Mouse (Mus musculus) MEL (cell line): ENCODE data around the gene Sept3. TPM values are rescaled to one million over a fixed set of nuclear protein-coding genes. Genes with fewer than 3 reads are reported as not detected.

ENCODE experiments used
- DNase-seq: peaks from one replicate; pipeline ENCODE4 v3.0.0; 2011; ENCODE audit warnings: low read depth, low spot score
- H3K27ac ChIP-seq: 2 replicates; pipeline ENCODE4 v1.5.1; 2012; ENCODE audit warnings: low read depth, mild to moderate bottlenecking, control low read depth, low read length, moderate library complexity; ENCODE audit not compliant: control insufficient read depth
- H3K27me3 ChIP-seq, 2 experiments: fragments of 150-350 bp in 1 of 2; sonication (generic) in 1 of 2; 2 replicates each; pipeline ENCODE4 v1.6.1; 2012; ENCODE audit warnings: low read length in 2 of 2, mild to moderate bottlenecking in 2 of 2, improper control_type of control experiment in 1 of 2, moderate library complexity in 1 of 2; ENCODE audit not compliant: insufficient read depth in 2 of 2, control insufficient read depth in 1 of 2
- H3K36me3 ChIP-seq, 2 experiments: 2 replicates each; pipeline ENCODE4 v1.6.1; 2012 to 2014; ENCODE audit warnings: low read length in 2 of 2, improper control_type of control experiment in 1 of 2, inconsistent platforms in 1 of 2, mild to moderate bottlenecking in 1 of 2; ENCODE audit not compliant: insufficient read depth in 2 of 2, control insufficient read depth in 1 of 2
- H3K4me1 ChIP-seq, 2 experiments: fragments of 150-350 bp in 1 of 2; sonication (generic) in 1 of 2; 2 replicates each; pipeline ENCODE4 v1.6.1; 2012; ENCODE audit warnings: low read length in 2 of 2, improper control_type of control experiment in 1 of 2, mild to moderate bottlenecking in 1 of 2; ENCODE audit not compliant: insufficient read depth in 2 of 2, control insufficient read depth in 1 of 2
- H3K4me3 ChIP-seq, 2 experiments: fragments of 150-350 bp in 1 of 2; sonication (generic) in 1 of 2; 2 replicates each; pipeline ENCODE4 v1.5.1; 2012; ENCODE audit warnings: low read depth in 2 of 2, low read length in 2 of 2, mild to moderate bottlenecking in 2 of 2, moderate library complexity in 2 of 2, control low read depth in 1 of 2, improper control_type of control experiment in 1 of 2; ENCODE audit not compliant: control insufficient read depth in 1 of 2, insufficient read depth in 1 of 2
- H3K79me2 ChIP-seq: 2 replicates; pipeline ENCODE4 v1.6.1; 2012; ENCODE audit warnings: mild to moderate bottlenecking, low read length, moderate library complexity; ENCODE audit not compliant: control insufficient read depth, poor library complexity, insufficient read depth
- H3K9ac ChIP-seq: 2 replicates; pipeline ENCODE4 v1.6.1; 2012; ENCODE audit warnings: low read depth, mild to moderate bottlenecking, control low read depth, low read length, moderate library complexity; ENCODE audit not compliant: control insufficient read depth, poor library complexity, severe bottlenecking
- H3K9me3 ChIP-seq: fragments of 150-350 bp; sonication (generic); replicated peaks from 2 replicates; pipeline ENCODE4 v1.6.1; 2012; ENCODE audit warnings: mild to moderate bottlenecking, low read length, improper control_type of control experiment, moderate library complexity; ENCODE audit not compliant: insufficient read depth
- CHD1 ChIP-seq: IDR thresholded peaks from 2 replicates; pipeline ENCODE4 v1.6.1; 2012; ENCODE audit warnings: low read depth, mild to moderate bottlenecking, inconsistent platforms, low read length, improper control_type of control experiment
- CHD2 ChIP-seq: IDR thresholded peaks from 2 replicates; pipeline ENCODE4 v1.6.1; 2011; ENCODE audit warnings: low read length, improper control_type of control experiment
- CTCF ChIP-seq, 3 experiments: IDR thresholded peaks in 2 of 3; conservative IDR thresholded peaks in 1 of 3; 2 replicates each; pipeline ENCODE4 v1.5.1; 2011 to 2012; ENCODE audit warnings: low read length in 3 of 3, low read depth in 2 of 3, mild to moderate bottlenecking in 2 of 3, improper control_type of control experiment in 1 of 3, inconsistent platforms in 1 of 3, mixed read lengths in 1 of 3, moderate library complexity in 1 of 3; ENCODE audit not compliant: control insufficient read depth in 1 of 3, insufficient read depth in 1 of 3, poor library complexity in 1 of 3, severe bottlenecking in 1 of 3
- ELF1 ChIP-seq: IDR thresholded peaks from 2 replicates; pipeline ENCODE4 v1.6.1; 2014; ENCODE audit warnings: low read depth, mild to moderate bottlenecking, inconsistent platforms, low read length, improper control_type of control experiment, moderate library complexity
- ETS1 ChIP-seq: IDR thresholded peaks from 2 replicates; pipeline ENCODE4 v1.6.1; 2012; ENCODE audit warnings: low read depth, mild to moderate bottlenecking, inconsistent platforms, low read length, improper control_type of control experiment, moderate library complexity
- GABPA ChIP-seq: IDR thresholded peaks from 2 replicates; pipeline ENCODE4 v1.6.1; 2012; ENCODE audit warnings: low read depth, mild to moderate bottlenecking, inconsistent platforms, low read length, improper control_type of control experiment, moderate library complexity
- KAT2A ChIP-seq: conservative IDR thresholded peaks from 2 replicates; pipeline ENCODE4 v1.6.1; 2012; ENCODE audit warnings: low read depth, low read length, improper control_type of control experiment, inconsistent platforms
- MAFK ChIP-seq: IDR thresholded peaks from 2 replicates; pipeline ENCODE4 v1.6.1; 2011; ENCODE audit warnings: low read depth, mild to moderate bottlenecking, low read length, improper control_type of control experiment, borderline replicate concordance
- MAX ChIP-seq: IDR thresholded peaks from 2 replicates; pipeline ENCODE4 v1.6.1; 2011; ENCODE audit warnings: low read length, improper control_type of control experiment
- MAZ ChIP-seq: IDR thresholded peaks from 2 replicates; pipeline ENCODE4 v1.6.1; 2012; ENCODE audit warnings: low read depth, mild to moderate bottlenecking, inconsistent platforms, low read length, improper control_type of control experiment
- NELFE ChIP-seq: IDR thresholded peaks from 2 replicates; pipeline ENCODE4 v1.6.1; 2011; ENCODE audit warnings: low read depth, low read length, improper control_type of control experiment
- NRF1 ChIP-seq: IDR thresholded peaks from 2 replicates; pipeline ENCODE4 v1.6.1; 2014; ENCODE audit warnings: low read depth, mild to moderate bottlenecking, inconsistent platforms, low read length, improper control_type of control experiment, moderate library complexity; ENCODE audit not compliant: poor library complexity, insufficient read depth, severe bottlenecking
- RAD21 ChIP-seq: IDR thresholded peaks from 2 replicates; pipeline ENCODE4 v1.6.1; 2011; ENCODE audit warnings: mild to moderate bottlenecking, low read depth, low read length, improper control_type of control experiment
- RCOR1 ChIP-seq: IDR thresholded peaks from 2 replicates; pipeline ENCODE4 v1.6.1; 2012; ENCODE audit warnings: low read depth, mild to moderate bottlenecking, inconsistent platforms, low read length, improper control_type of control experiment
- SIN3A ChIP-seq: IDR thresholded peaks from 2 replicates; pipeline ENCODE4 v1.6.1; 2012; ENCODE audit warnings: low read length, improper control_type of control experiment, inconsistent platforms
- SMC3 ChIP-seq: IDR thresholded peaks from 2 replicates; pipeline ENCODE4 v1.6.1; 2011; ENCODE audit warnings: low read depth, low read length, improper control_type of control experiment
- TBP ChIP-seq: IDR thresholded peaks from 2 replicates; pipeline ENCODE4 v1.8.0; 2011; ENCODE audit warnings: low read depth, low read length, improper control_type of control experiment
- UBTF ChIP-seq: IDR thresholded peaks from 2 replicates; pipeline ENCODE4 v1.6.1; 2012; ENCODE audit warnings: low read depth, mild to moderate bottlenecking, inconsistent platforms, low read length, improper control_type of control experiment, moderate library complexity, borderline replicate concordance; ENCODE audit not compliant: insufficient read depth
- USF1 ChIP-seq: IDR thresholded peaks from 2 replicates; pipeline ENCODE4 v1.6.1; 2014; ENCODE audit warnings: low read depth, mild to moderate bottlenecking, inconsistent platforms, low read length, improper control_type of control experiment, moderate library complexity
- USF2 ChIP-seq, 2 experiments: IDR thresholded peaks; 2 replicates each; pipeline ENCODE4 v1.6.1; 2011 to 2012; ENCODE audit warnings: improper control_type of control experiment in 2 of 2, low read length in 2 of 2, borderline replicate concordance in 1 of 2, inconsistent platforms in 1 of 2, low read depth in 1 of 2, mild to moderate bottlenecking in 1 of 2; ENCODE audit not compliant: insufficient read depth in 1 of 2
- ZC3H11A ChIP-seq: IDR thresholded peaks from 2 replicates; pipeline ENCODE4 v1.6.1; 2012; ENCODE audit warnings: low read depth, mild to moderate bottlenecking, inconsistent platforms, low read length, improper control_type of control experiment
- polyA plus RNA-seq, 2 experiments: library from polyadenylated mRNA; stranded (reverse) in 1 of 2; unstranded in 1 of 2; fragments of >175 nt in 1 of 2; fragments of >200 nt in 1 of 2; gene quantifications; 2 replicates each; pipeline versions ENCODE4 v1.2.1 to v1.2.4; 2012; ENCODE audit warnings: low replicate concordance in 2 of 2, low read depth in 1 of 2; ENCODE audit not compliant: insufficient read length in 2 of 2, insufficient read depth in 1 of 2, missing spikeins in 1 of 2
- total RNA-seq: library from RNA; depleted of rRNA; stranded (reverse); fragments of 300-350 nt; gene quantifications from 2 replicates; pipeline ENCODE4 v1.2.3, GENCODE M21; 2012

Sept3 gene
- total and polyA plus RNA-seq, 3 experiments: not detected

DNA sequence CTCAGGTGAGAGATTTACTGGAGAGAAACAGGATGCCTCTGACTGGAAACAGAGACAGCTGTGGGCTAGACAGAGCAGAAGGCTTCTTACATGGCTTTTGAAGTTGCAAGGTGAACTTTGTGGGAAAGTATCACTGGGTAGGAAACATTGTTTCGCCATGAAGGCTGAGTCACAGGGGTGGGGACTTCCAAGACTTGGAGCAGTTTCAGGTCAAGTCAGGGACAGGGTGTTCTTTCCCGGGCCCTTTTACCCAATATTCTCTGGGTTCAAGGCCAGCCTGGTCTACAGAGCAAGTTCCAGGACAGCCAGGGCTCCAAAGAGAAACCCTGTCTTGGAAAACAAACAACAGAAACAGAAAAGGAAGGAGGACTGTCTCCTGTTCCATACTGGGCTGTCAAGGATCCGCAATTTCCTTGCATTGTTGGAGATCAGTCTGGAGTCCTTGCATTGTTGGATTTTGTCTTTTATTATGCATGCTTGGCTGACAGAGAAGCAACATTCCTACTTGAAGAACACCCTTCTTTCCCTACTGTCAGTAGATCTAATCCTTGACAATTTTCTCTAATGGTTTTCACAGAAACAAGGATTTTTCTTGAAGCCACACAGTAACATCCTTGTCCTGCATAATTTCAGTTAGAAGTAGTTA is 27.4 kb upstream of the Sept3 start:
- Histone ChIP-seq H3K4me3 (no peak overlapping the region), H3K4me1 (peaks cover 0 to 6% of the 10 kb centered on the region in 2 experiments; a peak in 2 of 4 replicates), H3K79me2 (peaks cover 1% of the 10 kb centered on the region; the same call in 1 of the 2 replicates), H3K27ac (no peak overlapping the region), H3K9me3 (no peaks in the 10 kb centered on the region), H3K27me3 (peaks cover 2 to 3% of the 10 kb centered on the region in 2 experiments; a peak in 3 of 4 replicates), H3K9ac (no peak overlapping the region), H3K36me3 (peaks cover 0 to 4% of the 10 kb centered on the region in 2 experiments; a peak in 2 of 4 replicates)
- no peak for DNase-seq
- TF ChIP-seq CHD1 (no peak), RAD21 (no peak), USF1 (no peak), TBP (no peak), MAX (no peak), MAFK (no peak), RCOR1 (no peak), CTCF (IDR thresholded peaks at IDR 0.05 in 2 of 3, conservative IDR thresholded peaks at IDR 0.05 in 1 of 3; ENCODE audit: control insufficient read depth in 1 of 3, insufficient read depth in 1 of 3, low read depth in 2 of 3, low read length in 3 of 3, poor library complexity in 1 of 3, severe bottlenecking in 1 of 3) (no peak), GABPA (no peak), CHD2 (no peak), NELFE (no peak), MAZ (no peak), USF2 (IDR thresholded peaks at IDR 0.05; ENCODE audit: borderline replicate concordance in 1 of 2, insufficient read depth in 1 of 2, low read depth in 1 of 2, low read length in 2 of 2) (no peak), UBTF (no peak), SMC3 (no peak), SIN3A (no peak), KAT2A (no peak), ELF1 (no peak), NRF1 (no peak)

DNA sequence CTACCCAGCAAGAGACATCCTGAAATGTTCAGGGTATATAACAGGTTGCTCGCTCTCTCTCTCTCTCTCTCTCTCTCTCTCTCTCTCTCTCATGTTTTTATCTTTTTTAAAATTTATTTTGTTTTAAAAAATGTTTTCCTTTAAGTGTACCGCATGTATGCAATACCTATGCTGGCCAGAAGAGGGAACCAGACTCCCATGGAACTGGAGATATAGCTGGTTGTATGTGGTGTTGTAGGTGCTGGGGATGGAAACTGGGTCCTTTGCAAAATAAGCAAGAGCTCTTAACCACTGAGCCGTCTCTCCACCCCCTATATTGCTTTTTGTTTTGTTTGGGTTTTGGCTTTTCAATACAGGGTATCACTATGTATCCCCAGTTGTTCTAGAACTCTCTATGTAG is 23.1 kb upstream of the Sept3 start:
- H3K4me1 ChIP-seq: no peaks in the 10 kb centered on the region
- H3K9ac ChIP-seq: no peak overlapping the region
- no peaks in the 10 kb centered on the region for H3K9me3 ChIP-seq
- H3K36me3 ChIP-seq: no peaks in the 10 kb centered on the region
- no peaks in the 10 kb centered on the region for H3K79me2 ChIP-seq
- TF ChIP-seq SIN3A (no peak), ZC3H11A (0 out of 2 replicates have a peak, but pooled peaks have one; percentile 24), RAD21 (peak; percentile 62), ETS1 (no peak), CTCF (IDR thresholded peaks at IDR 0.05 in 2 of 3, conservative IDR thresholded peaks at IDR 0.05 in 1 of 3; ENCODE audit: control insufficient read depth in 1 of 3, insufficient read depth in 1 of 3, low read depth in 2 of 3, low read length in 3 of 3, poor library complexity in 1 of 3, severe bottlenecking in 1 of 3) (peak; percentile 34 to 66 (median 64)), SMC3 (peak; percentile 24; the same call in 1 of the 2 replicates)
- peaks cover 3% of the 10 kb centered on the region in 2 experiments; a peak in 3 of 4 replicates for H3K27me3 ChIP-seq
- H3K27ac ChIP-seq: no peak overlapping the region
- peak; percentile 52 for DNase-seq
- no peak overlapping the region for H3K4me3 ChIP-seq
